Mouse (Mus musculus) hindbrain, embryonic 16.5 days (tissue): ENCODE measurements around the gene Lasp1. TPM values are rescaled to one million over a fixed set of nuclear protein-coding genes. Genes with fewer than 3 reads are reported as not detected.
A peak's percentile ranks its signal among the peaks of the same experiment; 100 is the strongest.

Experiments
- ATAC-seq: fragments of 200-750 bp; cut with Nextera tagmentation; 2 replicates; pipeline ENCODE4 v1.8.0; 2017; ENCODE audit warnings: moderate TSS enrichment, moderate library complexity
- H3K27ac ChIP-seq: fragments of 300-500 bp; sonication (generic); 2 replicates; pipeline ENCODE4 v1.5.1; 2014; ENCODE audit warnings: low read depth, mild to moderate bottlenecking, control low read depth, low read length, moderate library complexity
- H3K27me3 ChIP-seq: fragments of 300-500 bp; sonication (generic); replicated peaks from 2 replicates; pipeline ENCODE4 v1.6.1; 2014; ENCODE audit warnings: low read length; ENCODE audit not compliant: control insufficient read depth, insufficient read depth
- H3K36me3 ChIP-seq: fragments of 300-500 bp; sonication (generic); 2 replicates; pipeline ENCODE4 v1.6.1; 2014; ENCODE audit warnings: mild to moderate bottlenecking, low read length, moderate library complexity, mixed read lengths; ENCODE audit not compliant: control insufficient read depth, insufficient read depth
- H3K4me1 ChIP-seq: fragments of 300-500 bp; sonication (generic); 2 replicates; pipeline ENCODE4 v1.6.1; 2014; ENCODE audit warnings: low read depth, low read length; ENCODE audit not compliant: control insufficient read depth, insufficient read depth
- H3K4me2 ChIP-seq: fragments of 300-500 bp; sonication (generic); 2 replicates; pipeline ENCODE4 v1.6.1; 2014; ENCODE audit warnings: mild to moderate bottlenecking, low read length, control low read depth, moderate library complexity
- H3K4me3 ChIP-seq: fragments of 300-500 bp; sonication (generic); 2 replicates; pipeline ENCODE4 v1.5.1; 2014; ENCODE audit warnings: mild to moderate bottlenecking, low read length, control low read depth, moderate library complexity
- H3K9ac ChIP-seq: fragments of 300-500 bp; sonication (generic); 2 replicates; pipeline ENCODE4 v1.6.1; 2014; ENCODE audit warnings: low read depth, mild to moderate bottlenecking, control low read depth, low read length, moderate library complexity
- H3K9me3 ChIP-seq: fragments of 300-500 bp; sonication (generic); 2 replicates; pipeline ENCODE4 v1.6.1; 2014; ENCODE audit warnings: mild to moderate bottlenecking, low read length, moderate library complexity; ENCODE audit not compliant: control insufficient read depth
- WGBS: fragments of 180-500 bp; shearing (Covaris S2); extraction: QIAGEN DNeasy Blood & Tissue Kit; methylation state at CpG from one replicate; pipeline ENCODE4 v1.1.7; 2014; 5-methylcytosine and 5-hydroxymethylcytosine counted together
- polyA plus RNA-seq: library from polyadenylated mRNA; unstranded; fragments of >200 nt; fragmentation: Nextera tagmentation; extraction: Ambion mirVana; gene quantifications from 2 replicates; pipeline ENCODE4 v1.2.1, GENCODE M21; 2015

The Lasp1 gene
- 176 and 191 TPM in 2 replicates for polyA plus RNA-seq

DNA sequence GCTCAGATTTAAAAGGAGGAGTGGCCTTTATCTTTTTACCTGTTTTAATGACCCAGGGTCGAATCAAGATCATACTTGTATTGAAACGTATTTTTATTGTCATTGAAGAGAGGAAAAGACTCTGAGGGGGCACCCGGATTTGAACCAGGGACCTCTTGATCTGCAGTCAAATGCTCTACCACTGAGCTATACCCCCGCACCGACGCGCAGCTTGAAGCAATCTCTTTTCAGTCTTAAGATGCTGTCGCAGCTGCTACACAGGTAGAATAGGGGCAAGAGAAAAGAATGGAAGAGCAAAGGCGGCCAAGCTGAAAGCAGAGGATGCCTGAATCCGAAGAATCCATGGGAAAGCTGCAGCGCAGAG lies at the start of gene Lasp1:
Gene Lasp1, plus strand, starts transcription at position 219 of the 364 bp plus-strand sequence.
- peak within 1 kb of the TSS; percentile 73 for H3K9ac ChIP-seq
- H3K4me1 ChIP-seq = peaks cover 22% of the 10 kb centered on the region
- whole genome bisulfite sequencing = under 1% methylated on average over 11 of the region's 11 CpGs
- peak within 1 kb of the TSS; percentile 61 for H3K4me3 ChIP-seq
- H3K27me3 ChIP-seq = no peaks in the 10 kb centered on the region
- no peaks in the 10 kb centered on the region for H3K36me3 ChIP-seq
- H3K4me2 ChIP-seq = peak within 1 kb of the TSS; percentile 81
- peak within 1 kb of the TSS; percentile 96 for H3K27ac ChIP-seq
- ATAC-seq = peak; percentile 77
- H3K9me3 ChIP-seq = no peaks in the 10 kb centered on the region

DNA sequence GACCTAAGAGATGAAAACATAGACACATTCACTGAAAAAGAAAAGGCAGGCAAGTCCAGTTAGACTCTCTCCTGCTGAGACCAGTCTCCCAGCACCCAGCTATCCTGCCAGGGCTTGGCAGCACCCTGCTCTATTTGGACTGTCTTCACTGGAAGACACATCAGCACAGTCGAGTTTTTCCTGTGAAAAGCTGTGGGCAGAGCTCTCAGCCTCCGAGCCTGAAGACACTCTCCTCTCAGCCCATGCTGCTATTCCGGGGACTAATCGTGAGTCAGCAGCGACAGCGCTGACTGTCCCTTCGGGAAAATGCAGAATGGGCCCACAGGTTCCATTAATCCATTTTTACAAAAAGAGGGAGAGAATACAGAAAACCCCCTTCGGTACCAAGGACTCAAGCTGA lies 45.5 kb upstream of the Lasp1 start:
- 95% methylated on average over 8 of the region's 8 CpGs for WGBS
- Histone ChIP-seq H3K27ac (no peak overlapping the region), H3K4me3 (no peak overlapping the region), H3K36me3 (peaks cover 58% of the 10 kb centered on the region), H3K9ac (no peak overlapping the region), H3K4me2 (no peak overlapping the region), H3K4me1 (no peaks in the 10 kb centered on the region), H3K27me3 (no peaks in the 10 kb centered on the region), H3K9me3 (no peaks in the 10 kb centered on the region)
- no peak for ATAC-seq

DNA sequence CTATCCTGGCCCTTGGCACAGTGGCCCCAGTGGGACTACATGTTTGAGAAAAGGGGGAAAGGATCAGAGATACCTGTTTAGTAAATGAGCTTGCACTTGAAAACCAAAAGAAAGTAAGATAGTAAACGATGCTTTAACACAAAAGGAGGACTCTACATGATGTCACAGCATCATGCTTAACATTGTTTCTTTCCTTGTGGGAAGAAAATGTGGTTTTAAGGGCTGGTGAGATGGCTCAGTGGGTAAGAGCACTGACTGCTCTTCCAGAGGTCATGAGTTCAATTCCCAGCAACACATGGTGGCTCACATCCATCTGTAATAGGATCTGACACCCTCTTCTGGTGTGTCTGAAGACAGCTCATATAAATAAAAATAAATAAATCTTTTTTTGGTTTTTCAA lies 40.7 kb upstream of the Lasp1 start:
- peaks cover 35% of the 10 kb centered on the region for H3K36me3 ChIP-seq
- ATAC-seq = no peak

DNA sequence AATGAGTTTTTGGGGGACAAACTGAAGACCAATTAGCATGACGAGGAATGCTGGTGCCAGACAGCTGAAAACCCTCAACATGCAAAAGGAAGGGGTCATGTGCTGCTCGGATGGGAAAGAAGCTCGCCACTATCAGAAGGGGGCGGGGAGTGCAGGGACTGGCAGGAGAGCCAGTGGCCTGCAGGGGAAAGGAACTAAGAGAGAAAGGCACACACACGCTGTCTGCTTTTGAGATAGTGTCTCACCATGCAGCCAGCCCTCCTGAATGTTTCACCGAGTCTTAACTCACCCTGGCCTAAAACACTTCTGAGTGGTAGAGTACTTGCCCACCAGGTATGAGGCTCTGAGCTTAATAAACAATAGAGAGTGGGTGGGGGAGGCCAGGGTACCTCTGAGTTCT lies 39.9 kb upstream of the Lasp1 start:
- Histone ChIP-seq H3K27ac (no peak overlapping the region), H3K9ac (no peak overlapping the region), H3K4me1 (no peaks in the 10 kb centered on the region), H3K4me3 (no peak overlapping the region), H3K4me2 (no peak overlapping the region), H3K9me3 (no peaks in the 10 kb centered on the region), H3K27me3 (no peaks in the 10 kb centered on the region), H3K36me3 (peaks cover 30% of the 10 kb centered on the region)
- 85% methylated on average over 6 of the region's 6 CpGs for WGBS
- no peak for ATAC-seq

More for the DNA sequence above, 40.7 kb upstream of the Lasp1 start:
- no peak overlapping the region for H3K4me2 ChIP-seq
- H3K4me1 ChIP-seq = no peaks in the 10 kb centered on the region
- no peaks in the 10 kb centered on the region for H3K9me3 ChIP-seq
- no peak overlapping the region for H3K4me3 ChIP-seq
- WGBS = 95% methylated on average over 1 of the region's 1 CpGs
- H3K9ac ChIP-seq = no peak overlapping the region
- no peak overlapping the region for H3K27ac ChIP-seq
- H3K27me3 ChIP-seq = no peaks in the 10 kb centered on the region

DNA sequence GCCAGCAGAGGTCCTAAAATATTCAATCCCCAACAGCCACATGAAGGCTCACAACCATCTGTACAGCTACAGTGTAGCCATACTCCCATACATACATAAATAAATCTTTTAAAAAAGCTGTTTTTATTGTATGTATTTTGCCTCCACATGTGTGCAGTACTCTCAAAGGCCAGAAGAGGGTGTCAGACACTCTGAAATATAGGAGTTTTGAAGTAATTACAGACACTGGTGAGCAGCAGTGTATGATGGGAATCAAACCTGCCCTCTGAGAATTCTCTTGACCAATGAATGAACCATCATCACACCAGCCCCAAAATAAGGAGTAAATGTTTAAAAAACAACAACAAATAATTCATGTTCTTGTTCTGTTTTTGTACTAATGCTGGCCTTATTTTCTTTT lies 37.2 kb upstream of the Lasp1 start:
- Histone ChIP-seq H3K4me3 (no peak overlapping the region), H3K9ac (no peak overlapping the region), H3K27ac (no peak overlapping the region), H3K9me3 (no peaks in the 10 kb centered on the region), H3K4me2 (no peak overlapping the region), H3K36me3 (peaks cover 26% of the 10 kb centered on the region), H3K27me3 (no peaks in the 10 kb centered on the region), H3K4me1 (peaks cover 13% of the 10 kb centered on the region)
- ATAC-seq = no peak

DNA sequence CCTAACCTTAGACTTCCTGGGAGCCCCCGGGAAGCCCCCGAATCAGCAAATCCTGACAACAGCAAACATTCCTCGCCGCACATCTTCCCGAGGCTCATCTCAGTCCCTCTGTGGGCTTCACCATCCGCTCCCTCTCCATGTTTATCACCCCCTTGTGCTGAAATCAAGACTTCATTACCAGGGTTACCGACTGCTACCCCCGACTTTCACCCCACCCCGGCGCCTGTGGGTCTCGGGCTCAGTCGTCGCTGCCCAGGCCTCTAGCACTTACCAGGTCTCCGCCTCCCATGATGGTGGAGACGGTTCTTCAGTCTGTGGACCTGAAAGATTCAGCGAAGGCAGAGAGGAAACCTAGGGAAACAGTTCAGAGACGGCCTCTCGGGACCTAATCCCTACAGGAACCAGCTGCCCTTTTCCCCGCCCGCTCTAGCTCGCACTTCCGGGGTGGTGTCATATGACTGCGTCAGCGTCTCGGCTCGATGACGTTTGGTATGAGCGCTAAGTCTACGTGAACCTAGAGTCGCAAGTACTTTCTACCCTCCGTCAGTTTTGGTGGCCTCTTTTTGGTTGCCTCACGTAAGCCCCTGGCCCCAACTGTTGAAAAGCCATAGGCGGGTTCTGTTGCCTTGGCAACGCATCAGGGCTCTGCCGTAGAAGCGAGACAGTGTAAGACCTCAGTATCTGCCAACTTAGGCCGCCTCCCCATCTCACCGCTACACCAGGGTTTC lies 32.5 kb upstream of the Lasp1 start, which contains the start of gene Cwc25:
Gene Cwc25, minus strand, starts transcription at position 403 of the 728 bp plus-strand sequence.
- ATAC-seq = peak; percentile 97
- no peaks in the 10 kb centered on the region for H3K27me3 ChIP-seq
- under 1% methylated on average over 38 of the region's 38 CpGs for WGBS

DNA sequence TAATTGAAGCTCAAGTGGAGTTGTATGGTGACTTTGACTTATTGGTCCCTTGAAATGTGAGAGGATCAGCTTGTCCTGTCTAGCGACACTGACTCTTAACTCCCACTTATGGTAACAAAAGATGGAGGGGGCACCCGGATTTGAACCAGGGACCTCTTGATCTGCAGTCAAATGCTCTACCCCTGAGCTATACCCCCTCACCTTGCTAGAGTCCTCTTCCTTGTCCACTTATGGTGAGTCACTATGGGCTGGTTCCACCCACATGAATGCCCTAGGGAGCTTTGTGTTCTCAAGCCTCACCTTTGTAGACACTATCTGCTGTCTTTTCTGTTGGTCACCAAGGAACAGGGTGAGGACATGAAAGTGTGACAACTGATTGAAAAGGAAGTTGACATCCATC lies 29.1 kb upstream of the Lasp1 start:
- no peak overlapping the region for H3K27ac ChIP-seq
- no peak overlapping the region for H3K9ac ChIP-seq
- no peak overlapping the region for H3K4me2 ChIP-seq
- H3K4me3 ChIP-seq = no peak overlapping the region
- H3K4me1 ChIP-seq = peaks cover 9% of the 10 kb centered on the region
- H3K9me3 ChIP-seq = no peaks in the 10 kb centered on the region
- no peak for ATAC-seq
- no peaks in the 10 kb centered on the region; the same call in 1 of the 2 replicates for H3K36me3 ChIP-seq
- H3K27me3 ChIP-seq = no peaks in the 10 kb centered on the region
- WGBS = 34% methylated on average over 2 of the region's 2 CpGs

More for the DNA sequence above, 32.5 kb upstream of the Lasp1 start, which contains the start of gene Cwc25:
- Histone ChIP-seq H3K27ac (peak within 1 kb of the TSS; percentile 92), H3K4me3 (peak within 1 kb of the TSS; percentile 82), H3K36me3 (peaks cover 14% of the 10 kb centered on the region), H3K9me3 (no peaks in the 10 kb centered on the region), H3K4me2 (peak within 1 kb of the TSS; percentile 83), H3K4me1 (peaks cover 13% of the 10 kb centered on the region), H3K9ac (peak within 1 kb of the TSS; percentile 89)

DNA sequence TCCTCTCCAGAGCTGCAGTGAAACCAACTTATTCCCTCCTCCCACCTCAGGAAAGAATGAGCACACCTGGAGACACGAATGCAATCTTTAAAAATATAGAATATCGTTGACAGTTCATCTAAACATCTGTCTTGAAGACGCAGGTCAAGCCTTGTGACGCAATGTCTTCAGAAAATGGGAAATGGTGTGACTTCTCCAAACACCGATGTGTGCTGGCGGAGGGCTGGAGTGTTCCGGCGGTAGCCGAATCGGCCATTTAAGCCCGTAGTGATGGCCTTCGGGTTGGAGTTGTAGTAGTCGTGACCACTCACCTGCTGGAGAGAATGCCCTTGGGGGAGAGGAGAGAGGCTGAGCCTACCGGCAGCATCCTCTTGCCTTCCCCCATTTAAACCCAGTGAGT lies 27.4 kb upstream of the Lasp1 start:
- H3K36me3 ChIP-seq = no peaks in the 10 kb centered on the region; the same call in none of the 2 replicates
- ATAC-seq = no peak
- no peak overlapping the region for H3K27ac ChIP-seq
- H3K9me3 ChIP-seq = no peaks in the 10 kb centered on the region
- no peak overlapping the region for H3K4me2 ChIP-seq
- no peak overlapping the region for H3K9ac ChIP-seq
- WGBS = 83% methylated on average over 14 of the region's 14 CpGs
- H3K4me3 ChIP-seq = no peak overlapping the region
- H3K4me1 ChIP-seq = no peaks in the 10 kb centered on the region
- no peaks in the 10 kb centered on the region for H3K27me3 ChIP-seq

DNA sequence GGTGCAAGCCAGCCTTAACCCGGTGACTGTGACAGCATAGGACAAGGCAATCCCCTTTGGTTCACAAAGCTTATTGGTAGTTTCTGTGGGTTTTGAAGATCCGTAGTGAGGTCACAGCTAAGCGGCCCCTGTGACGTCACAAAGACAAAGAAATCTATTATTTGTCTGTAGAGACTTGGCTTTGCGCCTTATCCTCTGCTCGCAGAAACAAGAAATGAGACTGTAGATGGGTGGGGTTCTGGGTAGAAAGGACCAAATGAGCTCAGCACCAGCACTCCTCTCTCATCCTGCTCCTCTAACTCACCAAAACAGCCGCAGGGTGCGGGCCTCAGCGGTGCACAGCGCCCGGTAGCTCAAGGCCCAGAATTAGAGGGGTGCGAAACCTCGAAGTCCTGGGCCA lies 23.6 kb upstream of the Lasp1 start:
- Histone ChIP-seq H3K4me1 (peaks cover 3% of the 10 kb centered on the region), H3K9me3 (no peaks in the 10 kb centered on the region), H3K4me2 (no peak overlapping the region), H3K27ac (no peak overlapping the region), H3K4me3 (no peak overlapping the region), H3K9ac (no peak overlapping the region), H3K36me3 (peaks cover 29% of the 10 kb centered on the region), H3K27me3 (no peaks in the 10 kb centered on the region)
- 74% methylated on average over 13 of the region's 13 CpGs for WGBS
- ATAC-seq = peak; percentile 58; the same call in 1 of the 2 replicates
